Mouse (Mus musculus) heart, adult 10 weeks (tissue): ENCODE data around the gene Zfp523. TPM values are rescaled to one million over a fixed set of nuclear protein-coding genes. Genes with fewer than 3 reads are reported as not detected.

Experiments used
- polyA plus RNA-seq: library from polyadenylated mRNA; stranded (reverse); fragments of 350-450 nt; fragmentation: Illumina TruSeq; extraction: RNeasy Lipid Tissue Mini Kit (QIAGEN cat#74804); gene quantifications from one replicate; pipeline ENCODE4 v1.2.3, GENCODE M21; 2014; ENCODE audit warnings: low read depth, low replicate concordance

The Zfp523 gene
- polyA plus RNA-seq, result 24.5 TPM

GRCm38 (mm10) chr17:28176775-28177539 lies at the start of gene Zfp523:
Zfp523 (plus strand) TSS chr17:28177129.

DNA sequence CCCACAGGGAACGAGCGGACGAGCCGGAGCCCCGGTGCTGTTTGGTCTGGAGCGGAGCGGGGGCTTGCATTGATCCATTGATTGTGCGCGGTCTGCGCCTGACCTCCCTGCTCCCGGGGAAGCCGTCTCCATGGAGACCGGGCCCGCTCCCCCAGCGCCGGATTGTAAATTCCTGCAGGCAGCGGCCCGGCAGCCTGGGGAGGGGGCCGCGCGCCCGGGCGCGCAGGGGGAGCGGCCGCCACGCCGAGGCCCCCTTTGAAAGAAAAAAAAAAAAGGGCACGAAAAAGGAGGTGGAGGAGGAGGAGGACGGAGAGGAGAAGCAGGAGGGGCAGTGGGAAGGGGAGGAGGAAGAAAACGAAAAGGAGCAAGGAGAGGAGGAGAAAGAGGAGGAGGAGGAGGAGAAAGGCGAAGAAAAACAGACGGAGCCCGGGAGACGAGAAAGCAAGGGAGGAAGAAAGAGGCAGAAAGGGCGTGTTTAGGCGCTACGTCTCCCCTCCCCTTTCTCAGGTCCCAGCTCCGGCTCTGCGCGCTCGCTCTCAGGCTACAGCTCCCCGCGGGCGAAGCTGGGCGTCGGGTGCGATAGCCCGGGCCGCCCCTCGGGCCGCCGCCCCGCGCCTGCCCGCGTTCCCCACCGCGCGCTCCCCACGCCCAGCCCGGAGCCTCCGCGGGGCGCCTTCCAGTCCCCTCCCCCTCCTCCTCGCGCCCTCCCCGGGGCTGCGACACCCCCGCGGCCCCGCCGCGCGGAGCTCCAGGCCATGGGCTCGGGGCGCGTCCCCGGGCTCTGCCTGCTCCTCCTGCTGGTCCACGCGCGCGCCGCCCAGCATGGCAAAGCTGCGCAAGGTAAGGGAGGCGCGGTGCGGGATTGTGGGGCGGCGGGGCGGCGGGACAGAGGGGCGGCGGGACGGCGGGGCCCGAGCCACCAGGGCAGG lies 34.9 kb upstream of the Zfp523 start, which contains the start of gene Scube3:
TSS of gene Scube3 (plus strand) at position 371 of the 929 bp plus-strand sequence.

DNA sequence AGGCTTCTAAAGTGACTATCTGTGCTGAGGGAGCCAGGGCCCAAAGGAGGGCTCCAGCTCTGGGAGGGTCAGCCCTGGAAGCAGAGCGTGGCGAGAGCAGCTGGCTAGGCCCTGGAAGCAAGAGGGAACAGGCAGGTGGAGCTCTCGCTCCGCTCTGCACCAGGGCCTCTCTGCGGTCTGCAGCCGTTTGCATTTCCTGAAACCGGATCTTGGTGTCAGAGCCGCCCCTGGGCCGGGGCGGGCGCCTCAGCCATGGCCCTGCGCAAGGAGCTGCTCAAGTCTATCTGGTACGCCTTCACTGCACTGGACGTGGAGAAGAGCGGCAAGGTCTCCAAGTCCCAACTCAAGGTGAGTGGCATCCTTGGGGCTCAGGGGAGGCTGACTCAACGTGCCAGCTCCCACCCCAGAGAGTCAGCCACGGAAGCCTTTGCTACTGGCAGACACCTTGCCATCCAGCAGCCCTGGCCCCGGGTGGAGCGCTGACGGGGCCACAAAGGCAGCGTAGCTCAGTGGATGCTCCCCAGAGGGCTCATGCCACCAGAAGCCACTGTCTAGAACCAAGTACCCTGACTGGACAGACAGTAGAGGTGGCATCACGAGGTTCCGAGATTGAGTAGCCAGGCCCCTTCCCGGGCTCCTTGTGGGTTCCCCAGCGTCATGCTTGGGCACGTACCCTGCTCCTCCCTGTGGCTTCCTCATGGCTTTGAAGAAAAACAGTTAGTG lies 30.8 kb downstream of the Zfp523 start, which contains the start of gene Def6:
TSS of gene Def6 (plus strand) at position 188 of the 723 bp plus-strand sequence.

GRCm38 (mm10) chr17:28232475-28233060 lies 55.6 kb downstream of the Zfp523 start, which contains the start of gene Ppard:
Ppard (plus strand) TSS chr17:28232700.

Other genes with a start within 250 kb of the Zfp523 start
- 0.31 TPM for gene Tcp11, start 96.5 kb upstream of the Zfp523 start, polyA plus RNA-seq
- gene Scube3, start 35.0 kb upstream of the Zfp523 start, polyA plus RNA-seq, result 1.1 TPM
- gene Def6, start 30.6 kb downstream of the Zfp523 start, polyA plus RNA-seq, result 2.6 TPM
- gene Ppard, start 55.6 kb downstream of the Zfp523 start, polyA plus RNA-seq, result 19.9 TPM
- gene Fance, start 136.4 kb downstream of the Zfp523 start, polyA plus RNA-seq, result 14.6 TPM
- 427 TPM for gene Rpl10a, start 151.3 kb downstream of the Zfp523 start, polyA plus RNA-seq
- gene Tead3, start 173.7 kb downstream of the Zfp523 start, polyA plus RNA-seq, result 19.4 TPM
- 1.1 TPM for gene Tulp1, start 188.1 kb downstream of the Zfp523 start, polyA plus RNA-seq